Mouse (Mus musculus): ENCODE data around the gene D1Ertd622e.

The D1Ertd622e gene

GRCm38 (mm10) chr1:97634104-97634503 is 27.8 kb downstream of the D1Ertd622e start:
- peak; percentile 52 for DNase-seq (ENCODE audit: low read depth, low spot score)

- no peak for DNase-seq (ENCODE audit: low read depth, low spot score)
These were observed 29.2 kb downstream of the D1Ertd622e start for GRCm38 (mm10) chr1:97632545-97633256.

- DNase-seq (ENCODE audit: low read depth, low spot score), result no peak
These were observed 29.9 kb downstream of the D1Ertd622e start for GRCm38 (mm10) chr1:97631843-97632470.

GRCm38 (mm10) chr1:97630146-97630545 is 31.7 kb downstream of the D1Ertd622e start:
- DNase-seq (ENCODE audit: low read depth, low spot score), result no peak

- no peak for DNase-seq (ENCODE audit: low read depth, low spot score)
These were observed 33.0 kb downstream of the D1Ertd622e start for GRCm38 (mm10) chr1:97628859-97629258.

GRCm38 (mm10) chr1:97628016-97628415 is 33.9 kb downstream of the D1Ertd622e start:
- no peak for DNase-seq (ENCODE audit: low read depth, low spot score)

GRCm38 (mm10) chr1:97625427-97625826 is 36.4 kb downstream of the D1Ertd622e start:
- no peak for DNase-seq (ENCODE audit: low read depth, low spot score)

- DNase-seq (ENCODE audit: low read depth, low spot score), result no peak
These were observed 37.5 kb downstream of the D1Ertd622e start for GRCm38 (mm10) chr1:97624386-97624785.

GRCm38 (mm10) chr1:97623214-97623856 is 38.5 kb downstream of the D1Ertd622e start:
- DNase-seq (ENCODE audit: low read depth, low spot score), result no peak

- no peak for DNase-seq (ENCODE audit: low read depth, low spot score)
These were observed 39.2 kb downstream of the D1Ertd622e start for GRCm38 (mm10) chr1:97622574-97623208.

- no peak for DNase-seq (ENCODE audit: low read depth, low spot score)
These were observed 42.1 kb downstream of the D1Ertd622e start for GRCm38 (mm10) chr1:97619621-97620320.

GRCm38 (mm10) chr1:97615525-97615924 is 46.3 kb downstream of the D1Ertd622e start:
- no peak for DNase-seq (ENCODE audit: low read depth, low spot score)

GRCm38 (mm10) chr1:97614531-97615462 is 47.1 kb downstream of the D1Ertd622e start:
- DNase-seq (ENCODE audit: low read depth, low spot score), result no peak

- DNase-seq (ENCODE audit: low read depth, low spot score), result no peak
These were observed 50.1 kb downstream of the D1Ertd622e start for GRCm38 (mm10) chr1:97611747-97612146.

GRCm38 (mm10) chr1:97603361-97603760 is 58.5 kb downstream of the D1Ertd622e start:
- DNase-seq (ENCODE audit: low read depth, low spot score), result no peak

- DNase-seq (ENCODE audit: low read depth, low spot score), result no peak
These were observed 61.5 kb downstream of the D1Ertd622e start for GRCm38 (mm10) chr1:97600371-97600770.

GRCm38 (mm10) chr1:97599101-97599500 is 62.8 kb downstream of the D1Ertd622e start:
- DNase-seq (ENCODE audit: low read depth, low spot score), result no peak

- DNase-seq (ENCODE audit: low read depth, low spot score), result no peak
These were observed 73.3 kb downstream of the D1Ertd622e start for GRCm38 (mm10) chr1:97588561-97588960.

- no peak for DNase-seq (ENCODE audit: low read depth, low spot score)
These were observed 76.8 kb downstream of the D1Ertd622e start for GRCm38 (mm10) chr1:97585106-97585505.

- no peak for DNase-seq (ENCODE audit: low read depth, low spot score)
These were observed 77.7 kb downstream of the D1Ertd622e start for GRCm38 (mm10) chr1:97584171-97584570.

GRCm38 (mm10) chr1:97583085-97583484 is 78.8 kb downstream of the D1Ertd622e start:
- no peak for DNase-seq (ENCODE audit: low read depth, low spot score)
